Mouse (Mus musculus): Measurements from ENCODE around the gene Sema4g. TPM values are rescaled to one million over a fixed set of nuclear protein-coding genes. Genes with fewer than 3 reads are reported as not detected.

The Sema4g gene
- polyA plus RNA-seq, 1 experiment: 3.4 TPM

DNA sequence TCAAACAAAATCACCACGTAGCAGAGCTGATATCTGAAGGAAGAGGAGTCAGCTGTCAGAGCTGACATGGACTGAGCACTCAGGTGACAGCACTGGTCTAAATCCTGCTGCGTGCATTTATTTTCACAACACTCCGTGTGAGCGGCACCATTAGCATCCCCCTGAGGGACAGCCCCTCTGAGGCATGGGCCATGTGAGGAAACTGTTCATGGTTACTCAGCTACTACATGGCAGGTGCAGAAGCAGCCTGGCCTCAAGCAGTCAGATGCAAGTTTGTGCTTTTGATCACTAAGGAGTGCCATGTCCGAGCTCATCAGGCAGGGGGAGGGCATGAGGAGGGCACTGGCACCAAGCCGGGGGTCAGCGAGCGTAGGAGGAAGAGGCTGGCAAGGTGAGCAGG is 10.7 kb downstream of the Sema4g start:
- TF ChIP-seq CTCF (IDR thresholded peaks at IDR 0.05; ENCODE audit: borderline replicate concordance, insufficient read depth, low read length): no peak
- TF ChIP-seq POLR2A (IDR thresholded peaks at IDR 0.05; ENCODE audit: low read depth, low read length): no peak
- Histone ChIP-seq H3K27ac (ENCODE audit: insufficient read depth, low read length) (no peak overlapping the region), H3K4me1 (ENCODE audit: control insufficient read depth, insufficient read depth, low read length) (no peaks in the 10 kb centered on the region), H3K4me3 (ENCODE audit: insufficient read depth, low read length) (no peak overlapping the region)

DNA sequence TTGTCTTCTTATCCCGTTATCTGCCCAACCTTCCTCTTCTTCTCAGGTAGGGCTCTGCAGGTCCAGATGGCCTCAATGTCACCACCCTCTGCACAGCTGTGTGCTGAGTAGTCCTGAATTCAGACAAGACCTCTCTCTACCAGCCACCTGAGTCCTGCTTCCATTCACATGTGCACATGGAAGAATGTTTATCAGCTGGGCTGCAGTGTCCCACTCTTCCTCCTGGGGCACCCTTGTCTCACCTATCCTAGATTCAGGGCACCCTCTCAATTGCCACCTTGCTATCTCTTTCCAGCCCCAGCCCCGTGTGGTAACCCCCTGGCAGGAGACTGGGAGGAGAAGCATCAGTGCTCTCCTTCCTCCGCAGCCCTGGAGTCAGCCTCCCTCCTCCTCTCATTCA is 13.4 kb downstream of the Sema4g start:
- Histone ChIP-seq H3K27ac (ENCODE audit: insufficient read depth, low read length) (no peak overlapping the region), H3K4me1 (ENCODE audit: control insufficient read depth, insufficient read depth, low read length) (peaks cover 3% of the 10 kb centered on the region), H3K4me3 (ENCODE audit: insufficient read depth, low read length) (no peak overlapping the region)
- TF ChIP-seq POLR2A (IDR thresholded peaks at IDR 0.05; ENCODE audit: low read depth, low read length): no peak

DNA sequence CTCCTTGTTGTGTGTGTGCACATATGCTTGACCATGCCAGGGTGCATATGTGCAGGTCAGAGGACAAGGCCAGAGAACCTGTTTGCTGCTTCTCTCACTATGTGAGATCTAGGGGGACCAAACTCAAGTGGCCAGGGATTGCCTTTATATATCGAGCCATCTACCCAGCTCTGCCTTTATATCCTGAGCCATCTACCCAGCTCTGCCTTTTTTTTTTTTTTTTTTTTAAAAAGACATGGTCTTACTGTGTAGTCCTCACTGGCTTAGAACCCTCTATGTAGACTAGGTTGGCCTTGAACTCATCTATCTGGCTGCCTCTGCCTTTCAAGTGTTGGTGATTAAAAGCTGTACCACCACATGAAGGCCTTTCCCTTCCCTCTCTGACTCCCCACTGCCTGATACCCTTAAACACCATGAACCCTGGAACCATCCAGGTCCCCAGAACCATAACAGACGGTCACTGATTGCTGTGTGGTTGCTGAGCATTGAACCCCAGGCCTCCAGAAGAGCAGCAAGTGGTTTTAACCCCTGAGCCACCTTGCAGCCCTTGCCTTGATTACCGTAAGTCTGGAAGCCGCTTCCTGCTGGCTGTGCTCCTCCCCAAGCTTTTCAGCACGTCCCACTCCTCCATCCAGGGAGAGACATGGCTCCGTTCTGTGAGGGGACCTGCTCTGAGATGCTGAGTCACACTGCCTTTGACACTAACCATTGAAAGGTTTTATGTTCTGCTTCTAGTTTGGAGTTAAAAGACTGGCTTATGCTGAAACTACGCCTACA is 15.0 kb downstream of the Sema4g start:
- H3K4me3 ChIP-seq (ENCODE audit: insufficient read depth, low read length): no peak overlapping the region
- peaks cover 8% of the 10 kb centered on the region for H3K4me1 ChIP-seq (ENCODE audit: control insufficient read depth, insufficient read depth, low read length)
- TF ChIP-seq CTCF (IDR thresholded peaks at IDR 0.05; ENCODE audit: borderline replicate concordance, insufficient read depth, low read length) (no peak), POLR2A (IDR thresholded peaks at IDR 0.05; ENCODE audit: low read depth, low read length) (0 out of 2 replicates have a peak, but pooled peaks have one; percentile 1)
- no peak overlapping the region for H3K27ac ChIP-seq (ENCODE audit: insufficient read depth, low read length)

DNA sequence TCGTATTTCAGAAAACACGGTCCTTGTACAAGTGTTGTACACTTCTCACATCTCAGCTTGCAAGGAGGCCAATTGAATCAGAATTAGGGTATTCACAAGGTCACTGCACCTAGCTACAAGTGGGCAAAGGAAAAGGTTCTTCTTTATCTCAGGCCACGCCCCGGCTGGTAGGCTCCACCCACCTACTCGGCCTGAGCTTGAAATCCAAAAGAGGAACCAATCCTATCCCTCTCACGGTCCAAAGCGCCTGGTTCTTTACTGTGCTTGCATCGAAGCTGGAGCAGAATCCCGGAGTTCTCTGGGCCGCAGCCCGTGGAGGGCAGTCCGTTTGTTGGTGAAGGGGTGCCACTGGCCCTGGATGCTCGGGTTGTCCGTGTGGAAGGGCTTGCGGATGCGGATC is 16.5 kb downstream of the Sema4g start, which contains the start of gene Twnk:
Gene Twnk, plus strand, starts transcription at position 220 of the 400 bp plus-strand sequence.
- peak within 1 kb of the TSS; percentile 75 for H3K27ac ChIP-seq (ENCODE audit: insufficient read depth, low read length)
- peak; percentile 46; the same call in 1 of the 2 replicates for TF ChIP-seq POLR2A (IDR thresholded peaks at IDR 0.05; ENCODE audit: low read depth, low read length)
- TF ChIP-seq CTCF (IDR thresholded peaks at IDR 0.05; ENCODE audit: borderline replicate concordance, insufficient read depth, low read length): no peak
- H3K4me3 ChIP-seq (ENCODE audit: insufficient read depth, low read length): peak within 1 kb of the TSS; percentile 73
- H3K4me1 ChIP-seq (ENCODE audit: control insufficient read depth, insufficient read depth, low read length): peaks cover 8% of the 10 kb centered on the region

DNA sequence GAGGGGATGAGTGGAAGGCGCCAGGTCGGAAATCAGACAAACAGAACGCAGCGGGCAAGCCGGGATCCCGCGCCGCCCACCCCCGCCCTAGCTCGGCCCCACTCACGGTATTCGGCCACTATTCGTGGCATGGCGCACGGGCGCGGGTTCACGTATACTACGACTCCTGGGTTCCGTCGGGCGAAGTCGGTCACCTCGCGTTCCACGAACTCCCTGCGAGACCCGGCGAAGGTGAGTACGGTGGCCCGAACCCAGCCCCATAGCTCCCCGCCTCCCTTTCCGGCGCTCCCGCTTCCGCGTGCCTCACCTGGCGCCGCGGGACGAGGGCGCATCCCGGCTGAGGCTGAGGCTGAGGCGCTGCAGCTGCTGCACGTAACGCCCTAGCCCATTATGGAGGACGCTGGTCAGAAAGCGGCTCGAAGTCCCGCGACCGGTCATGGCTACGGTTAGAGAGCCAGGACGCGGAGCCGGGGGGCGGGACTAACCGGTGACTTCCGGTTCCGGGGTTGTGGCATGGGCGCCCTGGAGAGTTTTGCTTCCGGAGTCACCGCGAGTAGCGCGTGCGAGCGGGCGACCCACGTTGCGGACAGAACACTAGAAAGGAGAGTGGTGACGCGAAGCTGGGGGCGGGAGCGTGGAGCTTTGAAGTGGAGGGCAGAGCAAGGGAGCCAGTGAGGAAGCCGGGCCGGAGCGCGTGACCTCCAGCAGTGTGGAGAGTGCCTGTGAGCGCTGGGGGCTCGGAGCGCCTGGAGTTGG is 17.2 kb downstream of the Sema4g start, which contains the start of gene Mrpl43:
Gene Mrpl43, minus strand, starts transcription at position 486 of the 756 bp plus-strand sequence.
- no peak; the same call in none of the 2 replicates for TF ChIP-seq POLR2A (IDR thresholded peaks at IDR 0.05; ENCODE audit: low read depth, low read length)
- no peak for TF ChIP-seq CTCF (IDR thresholded peaks at IDR 0.05; ENCODE audit: borderline replicate concordance, insufficient read depth, low read length)
- Histone ChIP-seq H3K4me1 (ENCODE audit: control insufficient read depth, insufficient read depth, low read length) (peaks cover 8% of the 10 kb centered on the region), H3K4me3 (ENCODE audit: insufficient read depth, low read length) (peak within 1 kb of the TSS; percentile 73), H3K27ac (ENCODE audit: insufficient read depth, low read length) (peak within 1 kb of the TSS; percentile 75)

DNA sequence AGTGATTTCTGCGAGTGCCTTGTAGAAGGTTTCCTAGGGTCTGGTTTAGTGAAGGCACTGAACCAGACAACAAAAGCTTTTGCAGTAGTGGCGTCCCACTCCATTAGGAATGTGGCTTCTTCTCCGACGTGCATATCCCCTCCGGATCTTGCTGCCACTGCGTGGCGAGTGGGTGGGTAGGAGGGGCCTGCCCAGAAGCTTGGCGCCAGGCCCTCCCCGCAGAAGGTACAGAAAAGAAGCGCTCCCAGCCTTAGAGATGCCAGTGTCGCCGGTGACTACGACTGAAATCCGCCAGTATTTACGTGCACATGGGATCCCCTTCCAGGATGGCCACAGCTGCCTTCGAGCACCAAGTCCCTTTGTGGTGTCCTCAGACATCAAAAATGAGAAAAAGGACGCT is 18.1 kb downstream of the Sema4g start:
- TF ChIP-seq CTCF (IDR thresholded peaks at IDR 0.05; ENCODE audit: borderline replicate concordance, insufficient read depth, low read length) (no peak), POLR2A (IDR thresholded peaks at IDR 0.05; ENCODE audit: low read depth, low read length) (peak; percentile 32; the same call in 1 of the 2 replicates)
- H3K4me3 ChIP-seq (ENCODE audit: insufficient read depth, low read length): peak overlapping the region; percentile 73
- H3K27ac ChIP-seq (ENCODE audit: insufficient read depth, low read length): peak overlapping the region; percentile 75
- H3K4me1 ChIP-seq (ENCODE audit: control insufficient read depth, insufficient read depth, low read length): peaks cover 8% of the 10 kb centered on the region

DNA sequence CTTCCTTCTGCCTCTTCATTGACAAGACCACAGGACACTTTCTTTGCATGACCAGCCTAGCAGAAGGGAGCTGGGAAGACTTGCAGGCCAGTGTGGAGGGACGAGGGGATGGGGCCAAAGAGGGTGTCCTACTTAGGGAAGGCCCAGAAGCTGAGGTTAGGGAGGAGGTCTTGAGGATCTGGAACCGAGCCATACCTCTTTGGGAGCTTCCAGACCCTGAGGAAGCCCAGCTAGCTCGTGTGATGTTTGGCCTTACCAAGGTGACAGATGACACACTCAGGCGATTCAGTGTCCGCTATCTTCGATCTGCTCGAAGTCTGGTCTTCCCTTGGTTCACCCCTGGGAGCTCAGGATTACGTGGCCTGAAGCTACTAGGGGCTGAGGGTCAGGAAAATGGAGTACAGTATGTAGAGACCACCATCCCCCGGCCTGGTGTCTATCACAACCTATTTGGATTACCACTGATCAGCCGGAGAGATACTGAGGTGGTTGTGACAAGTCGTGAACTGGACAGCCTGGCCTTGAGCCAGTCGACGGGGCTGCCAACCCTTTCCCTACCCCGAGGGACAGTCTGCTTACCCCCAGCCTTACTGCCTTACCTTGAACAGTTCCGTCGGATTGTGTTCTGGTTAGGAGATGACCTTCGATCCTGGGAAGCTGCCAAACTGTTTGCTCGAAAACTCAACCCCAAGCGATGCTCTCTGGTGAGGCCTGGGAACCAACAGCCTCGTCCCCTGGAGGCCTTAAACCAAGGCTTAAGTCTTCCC is 18.7 kb downstream of the Sema4g start:
- TF ChIP-seq CTCF (IDR thresholded peaks at IDR 0.05; ENCODE audit: borderline replicate concordance, insufficient read depth, low read length) (no peak), POLR2A (IDR thresholded peaks at IDR 0.05; ENCODE audit: low read depth, low read length) (no peak)
- H3K4me1 ChIP-seq (ENCODE audit: control insufficient read depth, insufficient read depth, low read length): peaks cover 8% of the 10 kb centered on the region
- H3K27ac ChIP-seq (ENCODE audit: insufficient read depth, low read length): no peak overlapping the region
- peak overlapping the region; percentile 73 for H3K4me3 ChIP-seq (ENCODE audit: insufficient read depth, low read length)

DNA sequence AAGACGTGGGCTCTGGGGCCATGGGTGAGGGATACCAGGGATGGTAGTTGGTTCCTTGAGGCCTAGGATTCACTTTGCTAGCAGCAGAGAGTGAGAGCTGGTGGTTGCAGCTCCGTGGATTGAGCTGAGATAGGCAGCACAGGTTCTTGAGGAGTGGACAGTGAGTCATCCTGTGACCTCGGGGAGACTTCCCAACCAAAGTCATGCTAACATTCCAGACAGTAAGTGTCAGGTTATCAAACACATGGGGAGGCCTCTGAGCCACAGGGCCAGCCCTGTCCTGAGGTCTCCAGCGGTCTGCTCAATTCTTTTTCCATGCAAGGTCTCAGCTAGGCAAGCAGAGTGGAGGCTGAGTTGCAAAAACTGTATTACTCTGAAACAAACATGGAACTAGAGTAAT is 21.7 kb downstream of the Sema4g start:
- no peak overlapping the region for H3K27ac ChIP-seq (ENCODE audit: insufficient read depth, low read length)
- peaks cover 12% of the 10 kb centered on the region for H3K4me1 ChIP-seq (ENCODE audit: control insufficient read depth, insufficient read depth, low read length)

DNA sequence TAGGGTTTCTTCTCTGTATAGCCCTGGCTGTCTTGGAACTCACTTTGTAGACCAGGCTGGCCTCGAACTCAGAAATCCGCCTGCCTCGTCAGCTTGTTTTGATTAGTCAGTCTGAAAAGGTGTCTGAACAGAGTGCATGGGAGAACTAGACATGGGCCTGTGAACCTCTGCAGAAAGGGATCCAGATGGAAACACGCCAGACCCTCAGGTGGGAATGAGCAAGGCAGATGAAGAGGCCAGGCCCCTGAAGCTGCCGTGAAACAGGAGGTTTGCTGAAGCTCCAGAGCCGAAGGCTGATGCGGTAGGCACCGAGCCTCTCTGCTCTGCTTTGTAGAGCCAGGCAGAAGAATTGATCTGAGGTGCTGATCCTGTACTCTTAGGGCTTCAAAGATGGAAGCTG is 23.3 kb downstream of the Sema4g start:
- TF ChIP-seq POLR2A (IDR thresholded peaks at IDR 0.05; ENCODE audit: low read depth, low read length) (no peak), CTCF (IDR thresholded peaks at IDR 0.05; ENCODE audit: borderline replicate concordance, insufficient read depth, low read length) (no peak)
- Histone ChIP-seq H3K27ac (ENCODE audit: insufficient read depth, low read length) (no peak overlapping the region), H3K4me1 (ENCODE audit: control insufficient read depth, insufficient read depth, low read length) (peaks cover 12% of the 10 kb centered on the region), H3K4me3 (ENCODE audit: insufficient read depth, low read length) (no peak overlapping the region)

More for the DNA sequence above, 21.7 kb downstream of the Sema4g start:
- H3K4me3 ChIP-seq (ENCODE audit: insufficient read depth, low read length): no peak overlapping the region
- TF ChIP-seq CTCF (IDR thresholded peaks at IDR 0.05; ENCODE audit: borderline replicate concordance, insufficient read depth, low read length) (no peak), POLR2A (IDR thresholded peaks at IDR 0.05; ENCODE audit: low read depth, low read length) (no peak)

Measured in embryonic fibroblast, embryonic 13.5 days (primary cell).